Mouse (Mus musculus): Measurements from ENCODE around the gene Gm1993.
"Not testable (repeated sequence)": the region's sequence is repeated elsewhere in the genome, so short reads cannot be mapped to it uniquely, and the experiment has no call there.

The Gm1993 gene

GRCm38 (mm10) chrX:25570352-25570751, at the start of gene Gm1993:
TSS of gene Gm1993 (minus strand) at chrX:25570452.
- not testable (repeated sequence) for DNase-seq (ENCODE audit: low spot score in 2 of 2)

All from cerebellum, postnatal 4 days (tissue).